Mouse (Mus musculus) thymus, adult 18-20 months (tissue): ENCODE measurements around the gene Gipr.
A peak's percentile ranks its signal among the peaks of the same experiment; 100 is the strongest.

Source experiments
- DNase-seq, 2 experiments: peaks; one replicate each; pipeline ENCODE4 v3.0.0; 2022; ENCODE audit warnings: mixed read lengths in 2 of 2

Gipr gene

GRCm38 (mm10) chr7:19147497-19148045 lies 18.4 kb downstream of the Gipr start:
- no peak for DNase-seq

- DNase-seq, result no peak
Measured at GRCm38 (mm10) chr7:19146793-19147192, 19.1 kb downstream of the Gipr start.

GRCm38 (mm10) chr7:19137380-19137779 lies 28.5 kb downstream of the Gipr start:
- DNase-seq, result no peak

- no peak for DNase-seq
Measured at GRCm38 (mm10) chr7:19136673-19137334, 29.1 kb downstream of the Gipr start.

- DNase-seq, result no peak
Measured at GRCm38 (mm10) chr7:19136168-19136567, 29.8 kb downstream of the Gipr start.

- peak; percentile 90 to 91 for DNase-seq
Measured at GRCm38 (mm10) chr7:19131324-19131848, 34.5 kb downstream of the Gipr start.

- no peak for DNase-seq
Measured at GRCm38 (mm10) chr7:19130657-19131056, 35.3 kb downstream of the Gipr start.

GRCm38 (mm10) chr7:19129396-19129795 lies 36.5 kb downstream of the Gipr start:
- DNase-seq, result no peak

GRCm38 (mm10) chr7:19127744-19128143 lies 38.2 kb downstream of the Gipr start:
- DNase-seq, result no peak

GRCm38 (mm10) chr7:19124713-19125112 lies 41.2 kb downstream of the Gipr start:
- DNase-seq, result no peak

GRCm38 (mm10) chr7:19121686-19122085 lies 44.2 kb downstream of the Gipr start:
- no peak for DNase-seq

GRCm38 (mm10) chr7:19119631-19120429 lies 46.1 kb downstream of the Gipr start, which contains the start of gene Fbxo46:
TSS of gene Fbxo46 (plus strand) at chr7:19119859.
- DNase-seq, result peak; percentile 89 to 96

GRCm38 (mm10) chr7:19119083-19119482 lies 46.8 kb downstream of the Gipr start:
- no peak for DNase-seq

GRCm38 (mm10) chr7:19118028-19118771 lies 47.7 kb downstream of the Gipr start, which contains the start of gene Gm4969:
TSS of gene Gm4969 (minus strand) at chr7:19118368.
- DNase-seq, result peak in 1 of 2 experiments; percentile 61

GRCm38 (mm10) chr7:19109565-19109964 lies 56.4 kb downstream of the Gipr start:
- DNase-seq, result no peak

GRCm38 (mm10) chr7:19107436-19107835 lies 58.5 kb downstream of the Gipr start:
- DNase-seq, result no peak
